Mouse (Mus musculus) thymus, adult 18-20 months (tissue): ENCODE data around the gene Dbil5.
A peak's percentile ranks its signal among the peaks of the same experiment; 100 is the strongest.

Experiments
- DNase-seq, 2 experiments: peaks; one replicate each; pipeline ENCODE4 v3.0.0; 2022; ENCODE audit warnings: mixed read lengths in 2 of 2

Gene Dbil5

DNA sequence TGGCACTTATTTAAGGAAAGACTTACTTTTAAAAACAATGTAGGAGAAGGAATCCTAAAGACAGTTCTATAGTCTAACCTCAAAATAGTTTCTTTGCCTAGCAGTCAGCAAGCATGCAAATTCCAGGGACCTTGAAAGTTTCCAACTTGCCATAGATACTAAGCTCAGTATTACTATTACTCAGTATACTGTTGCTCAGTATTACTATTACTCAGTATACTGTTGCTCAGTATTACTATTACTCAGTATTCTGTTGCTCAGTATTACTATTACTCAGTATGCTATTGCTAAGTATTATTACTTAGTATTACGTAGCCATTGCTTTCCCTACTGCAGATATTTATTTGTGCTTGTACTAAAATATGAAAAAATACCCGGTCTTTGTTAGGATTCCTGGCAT lies 22.3 kb downstream of the Dbil5 start:
- DNase-seq = no peak

DNA sequence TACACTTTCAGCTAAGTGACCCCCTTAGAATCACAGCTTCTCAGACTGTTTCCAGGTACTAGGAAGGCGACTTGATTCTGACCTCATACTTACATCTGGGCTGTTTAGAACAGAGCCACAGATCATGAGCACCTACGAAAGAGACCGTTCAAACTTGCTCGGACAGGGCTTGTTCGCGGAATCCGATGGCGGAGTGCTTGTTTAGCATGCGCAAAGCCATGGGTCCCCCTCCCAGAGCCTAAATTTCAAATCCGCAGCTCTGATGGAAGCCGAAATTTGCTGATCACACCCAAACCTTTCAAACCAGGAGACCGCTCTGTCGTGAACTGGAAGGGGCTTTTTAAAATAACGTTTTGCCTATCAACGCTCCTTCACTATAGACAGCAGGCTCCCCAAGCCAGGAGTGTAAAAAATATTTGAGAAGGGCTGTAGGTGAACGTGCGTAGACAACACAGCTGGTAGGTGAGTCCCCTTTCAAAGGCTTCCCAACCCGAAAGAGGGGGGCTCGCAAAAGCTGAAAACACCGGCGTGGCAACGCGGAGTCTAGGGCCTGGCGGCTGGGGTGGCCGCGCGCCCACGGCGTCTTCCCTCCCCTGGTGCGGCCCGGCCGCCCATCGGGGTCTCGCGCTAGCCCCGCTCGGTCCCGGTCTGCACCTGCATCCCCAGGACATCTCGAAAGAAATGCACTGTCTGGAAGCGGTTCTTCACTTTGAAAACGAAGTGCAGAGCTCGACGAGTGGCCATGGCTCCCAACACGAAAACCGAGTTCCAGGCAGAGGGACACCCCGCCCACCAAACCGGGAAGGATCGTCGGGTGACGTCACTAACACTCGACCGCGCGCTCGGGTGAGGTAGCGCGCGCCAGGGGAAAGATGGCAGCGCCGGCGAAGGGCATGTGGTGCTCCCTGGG lies 25.7 kb downstream of the Dbil5 start, which contains the start of the genes Mrm3 and Glod4:
Mrm3 (plus strand) TSS at position 815 of the 910 bp plus-strand sequence.
Glod4 (minus strand) TSS at position 825 of the 910 bp plus-strand sequence.
- peak; percentile 71 to 80 for DNase-seq

GRCm38 (mm10) chr11:76243811-76244546 lies 26.6 kb downstream of the Dbil5 start:
- no peak for DNase-seq

GRCm38 (mm10) chr11:76246439-76246838 lies 29.0 kb downstream of the Dbil5 start:
- DNase-seq = no peak

DNA sequence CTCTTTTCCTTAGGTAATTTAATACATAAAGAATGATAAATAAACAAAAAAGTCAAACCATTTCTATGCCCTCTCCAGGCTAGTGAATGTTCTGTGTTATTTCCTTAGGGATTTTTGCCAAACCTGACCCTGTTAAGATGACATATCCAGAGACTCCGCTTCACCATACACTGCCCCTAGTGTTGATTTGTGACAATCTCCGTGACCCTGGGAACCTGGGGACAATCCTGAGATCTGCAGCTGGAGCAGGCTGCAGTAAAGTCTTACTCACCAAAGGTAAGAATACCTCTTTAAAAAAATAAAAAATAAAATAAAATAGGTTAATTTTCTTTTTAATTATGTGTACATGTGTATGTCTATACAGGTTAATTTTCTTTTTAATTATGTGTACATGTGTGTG lies 29.8 kb downstream of the Dbil5 start:
- no peak for DNase-seq

- DNase-seq = no peak
Observed at GRCm38 (mm10) chr11:76252036-76252435, 34.6 kb downstream of the Dbil5 start.

DNA sequence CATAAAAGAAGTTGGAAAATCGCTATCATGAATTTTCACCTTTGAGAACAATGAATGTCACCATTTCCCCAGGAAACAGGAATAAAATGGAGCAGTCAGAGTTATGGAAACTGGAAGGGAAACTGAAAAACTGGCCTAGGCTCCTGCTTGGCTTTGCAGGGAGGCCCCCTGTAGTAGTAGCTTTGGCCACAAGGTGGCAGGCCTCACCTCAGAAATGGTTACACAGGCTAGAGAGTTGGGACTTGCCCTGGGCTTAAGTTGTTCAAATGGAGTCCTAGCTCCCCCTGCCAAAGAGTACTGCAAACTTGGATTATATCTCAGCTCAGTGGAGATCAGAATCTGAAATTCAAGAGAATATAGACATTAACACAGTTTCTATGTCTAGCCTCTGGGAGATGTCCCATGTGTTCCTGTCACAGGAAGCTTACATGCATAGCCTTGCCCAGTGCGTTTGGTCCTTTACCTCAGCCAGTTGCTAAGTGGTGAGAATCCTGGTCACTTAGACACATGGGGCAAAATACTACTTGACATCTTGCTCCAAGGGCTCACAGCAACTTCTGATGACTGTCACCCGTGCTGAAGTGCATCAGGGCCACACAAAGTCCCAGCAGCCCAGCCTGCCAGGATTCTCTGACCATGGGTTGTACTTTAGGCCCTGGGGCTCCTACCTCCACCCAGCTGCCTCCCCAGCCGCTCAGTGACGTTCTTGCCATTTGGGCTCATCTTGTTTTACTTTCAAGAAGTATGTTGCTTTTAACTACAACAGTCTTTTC lies 35.9 kb downstream of the Dbil5 start:
- DNase-seq = peak; percentile 48 to 52

DNA sequence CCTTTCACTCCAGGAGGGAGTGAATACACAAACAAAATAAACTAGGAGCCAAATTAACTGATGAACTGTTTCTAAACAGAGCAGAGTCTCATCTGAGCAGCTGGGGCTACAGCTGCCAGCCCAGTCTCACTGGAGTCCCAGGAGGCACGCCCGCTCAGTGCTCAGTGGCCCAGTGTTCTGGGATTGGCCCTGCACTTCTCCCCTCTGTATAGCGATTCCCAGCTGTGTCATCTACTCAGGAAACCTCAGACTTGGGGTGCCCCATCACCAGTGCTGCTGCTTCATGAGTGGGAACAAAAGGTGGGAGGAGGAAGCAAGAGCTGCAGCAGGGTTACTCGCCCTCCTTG lies 36.5 kb downstream of the Dbil5 start:
- no peak for DNase-seq

DNA sequence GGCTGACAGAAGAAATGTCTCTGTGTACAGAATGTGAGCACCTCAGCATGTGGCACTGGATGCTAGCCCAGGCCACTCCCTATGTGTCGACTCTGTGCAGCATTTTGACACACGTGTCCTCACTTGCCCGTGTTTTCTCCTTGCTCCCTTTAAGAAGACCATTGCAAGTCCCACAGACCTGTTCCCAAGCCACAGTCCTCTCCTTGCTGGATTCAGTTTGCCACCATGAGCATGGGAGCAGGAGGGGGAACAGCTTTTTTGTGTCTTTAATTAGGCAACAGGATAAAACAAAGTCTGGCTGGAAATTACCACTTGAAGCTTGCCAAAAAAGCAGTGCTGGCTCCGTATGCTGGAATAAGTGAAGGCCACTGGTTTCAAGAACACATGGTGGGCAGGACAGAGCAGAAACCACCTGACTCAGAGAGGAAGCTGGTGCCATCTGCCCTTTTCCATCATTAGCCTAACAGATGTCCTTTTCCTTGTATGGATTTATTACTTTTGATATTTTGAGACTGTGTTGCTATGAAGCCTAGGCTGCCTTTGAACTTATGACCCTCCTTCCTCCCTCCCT lies 38.1 kb downstream of the Dbil5 start:
- no peak for DNase-seq

GRCm38 (mm10) chr11:76256129-76256528 lies 38.7 kb downstream of the Dbil5 start:
- no peak for DNase-seq

- no peak for DNase-seq
Observed at GRCm38 (mm10) chr11:76257386-76257785, 40.0 kb downstream of the Dbil5 start.

GRCm38 (mm10) chr11:76258511-76258910 lies 41.1 kb downstream of the Dbil5 start:
- DNase-seq = no peak

DNA sequence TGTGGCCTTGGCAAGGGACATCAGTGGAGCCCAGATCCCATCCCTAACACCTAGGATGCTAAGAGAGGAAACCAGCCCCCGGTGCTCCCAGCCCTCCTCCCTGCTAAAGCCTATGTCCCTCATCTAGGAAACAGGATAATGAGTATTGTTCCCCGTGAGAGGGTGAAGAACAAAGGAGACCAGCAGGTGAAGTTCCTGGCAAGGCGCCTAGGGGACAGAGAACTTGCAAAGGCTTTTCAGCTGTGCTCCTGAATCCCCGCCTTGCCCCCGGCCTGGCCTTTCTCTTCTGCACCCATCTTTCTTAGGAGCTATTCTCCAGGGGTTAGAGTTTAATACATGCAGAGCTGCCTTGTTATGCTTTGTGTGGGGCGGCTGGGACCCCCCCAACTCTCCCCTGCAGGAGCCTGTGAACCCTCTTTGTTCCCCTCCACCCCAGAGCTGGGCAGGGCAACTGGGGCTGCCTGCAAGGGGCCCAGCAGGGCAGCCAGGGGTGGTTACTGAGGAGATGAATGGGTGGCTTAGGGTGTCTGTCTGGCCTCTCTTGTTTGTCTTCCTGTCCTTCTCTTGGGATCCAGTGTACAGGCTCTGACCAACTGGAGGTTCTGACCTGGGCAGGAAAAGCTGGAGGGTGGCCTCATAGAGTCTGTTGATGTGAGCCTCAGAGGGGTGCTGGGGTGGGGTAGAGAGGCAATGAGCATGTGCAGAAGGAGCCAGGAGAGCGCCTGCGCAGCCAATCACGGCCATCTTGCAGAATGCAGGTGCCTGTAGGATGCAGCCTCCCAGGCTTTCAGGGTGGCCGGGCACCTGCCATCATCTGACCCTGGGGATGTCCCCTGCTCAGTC lies 43.0 kb downstream of the Dbil5 start:
- DNase-seq = no peak

DNA sequence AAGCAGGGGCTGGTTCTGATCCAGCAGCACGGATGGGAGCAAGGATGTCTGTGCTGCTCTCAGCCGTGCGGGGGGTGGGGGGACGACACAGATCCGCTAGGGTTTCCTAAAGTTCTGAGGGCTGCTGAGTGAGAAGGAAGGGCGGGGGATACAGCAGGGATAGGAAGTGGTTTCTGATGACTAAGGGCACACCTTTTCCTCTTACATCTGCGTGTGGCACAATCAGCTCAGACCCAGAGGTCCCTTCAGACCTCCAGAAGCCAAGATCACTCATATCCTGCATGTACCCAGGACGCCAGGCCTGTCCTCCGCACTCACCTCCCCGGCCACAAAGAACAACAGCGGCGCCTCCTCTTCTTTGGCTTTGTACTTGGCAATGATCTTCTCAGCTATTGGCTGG lies 43.8 kb downstream of the Dbil5 start:
- DNase-seq = no peak

- no peak for DNase-seq
Observed at GRCm38 (mm10) chr11:76262611-76263351, 45.4 kb downstream of the Dbil5 start.

- DNase-seq = no peak
Observed at GRCm38 (mm10) chr11:76267550-76267949, 50.1 kb downstream of the Dbil5 start.

DNA sequence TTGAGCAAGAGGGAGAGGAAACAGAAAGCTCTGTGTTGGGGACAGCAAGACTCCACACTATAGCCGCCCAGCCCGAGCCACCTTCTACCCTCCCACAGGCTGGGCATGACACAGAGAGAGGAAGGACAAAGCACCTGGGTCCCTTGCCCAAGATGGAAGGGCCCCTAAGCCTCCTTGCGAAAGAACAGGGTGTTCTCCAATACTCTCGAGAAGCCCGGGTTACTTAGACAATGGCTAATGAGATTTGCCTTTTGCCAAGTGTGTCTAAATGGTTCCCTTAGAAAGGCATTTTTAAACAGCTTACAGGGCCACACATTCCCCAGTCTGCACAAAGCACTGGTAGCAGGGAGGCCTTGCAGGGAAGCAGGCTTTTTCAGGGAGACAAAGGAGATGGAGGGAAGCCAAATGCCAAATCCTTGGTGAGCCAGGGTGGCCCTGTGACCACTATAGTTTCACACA lies 50.6 kb downstream of the Dbil5 start:
- DNase-seq = no peak
